Mouse (Mus musculus) cerebellum, postnatal 4 days (tissue): ENCODE measurements at regions not wholly inside any gene's neighbourhood (a gene's known extent, or its start where the extent isn't known, plus 50 kb on each side); places are given as distances from the start of the nearest gene placed in this dataset.
A peak's percentile ranks its signal among the peaks of the same experiment; 100 is the strongest.
"Not testable (repeated sequence)": the region's sequence is repeated elsewhere in the genome, so short reads cannot be mapped to it uniquely, and the experiment has no call there.

Source experiments
- DNase-seq, 2 experiments: peaks; one replicate each; pipeline ENCODE4 v3.0.0; 2022; ENCODE audit warnings: low spot score in 2 of 2, mixed read lengths in 1 of 2

GRCm38 (mm10) chr10:85731163-85731562, 98.1 kb upstream of the Pwp1 start:
- not testable (repeated sequence) for DNase-seq

GRCm38 (mm10) chr10:85731796-85732388, 97.4 kb upstream of the Pwp1 start:
- peak in 1 of 2 experiments; percentile 11 for DNase-seq

GRCm38 (mm10) chr10:85737796-85738195, 91.5 kb upstream of the Pwp1 start:
- DNase-seq: no peak

- no peak for DNase-seq
Observed at GRCm38 (mm10) chr10:85739008-85739407, 90.3 kb upstream of the Pwp1 start.

- not testable (repeated sequence) for DNase-seq
Observed at GRCm38 (mm10) chr10:85739565-85739964, 89.7 kb upstream of the Pwp1 start.

- DNase-seq: no peak
Observed at GRCm38 (mm10) chr10:85741972-85742371, 87.3 kb upstream of the Pwp1 start.

- DNase-seq: peak in 1 of 2 experiments; percentile 4
Observed at GRCm38 (mm10) chr10:85745390-85745789, 83.9 kb upstream of the Pwp1 start.

GRCm38 (mm10) chr10:85745818-85746217, 83.5 kb upstream of the Pwp1 start:
- DNase-seq: not testable (repeated sequence)

- DNase-seq: not testable (repeated sequence)
Observed at GRCm38 (mm10) chr10:85749549-85749948, 79.7 kb upstream of the Pwp1 start.

- no peak for DNase-seq
Observed at GRCm38 (mm10) chr10:85775035-85775434, 54.3 kb upstream of the Pwp1 start.
